Mouse (Mus musculus) layer of hippocampus, adult 2 months (tissue): ENCODE measurements around the gene Dlg2. TPM values are rescaled to one million over a fixed set of nuclear protein-coding genes. Genes with fewer than 3 reads are reported as not detected.
"Not testable (repeated sequence)": the region's sequence is repeated elsewhere in the genome, so short reads cannot be mapped to it uniquely, and the experiment has no call there.

Source experiments
- DNase-seq, 2 experiments: peaks; one replicate each; pipeline ENCODE4 v3.0.0; 2022; ENCODE audit warnings: low spot score in 2 of 2
- H3K27ac ChIP-seq: fragments of 200-600 bp; 2 replicates; pipeline ENCODE4 v1.8.1; 2022
- H3K4me3 ChIP-seq: fragments of 200-600 bp; 2 replicates; pipeline ENCODE4 v1.8.1; 2022; ENCODE audit warnings: mild to moderate bottlenecking
- CTCF ChIP-seq: fragments of 200-600 bp; conservative IDR thresholded peaks from 2 replicates; pipeline ENCODE4 v1.8.1; 2022; ENCODE audit warnings: antibody characterized with exemption, mild to moderate bottlenecking, moderate library complexity
- total RNA-seq, 2 experiments: library from RNA; stranded (reverse); gene quantifications; 2 replicates each; pipeline ENCODE4 v1.2.3; 2021

Gene Dlg2
- total RNA-seq, 2 experiments from 2014 or later, result 248 to 256 TPM

- no peak for DNase-seq
- no peak for TF ChIP-seq CTCF
- Histone ChIP-seq H3K27ac (no peak overlapping the region), H3K4me3 (no peak overlapping the region)
Observed at GRCm38 (mm10) chr7:90787945-90788344, 311.5 kb downstream of the Dlg2 start.

- no peak for TF ChIP-seq CTCF
- Histone ChIP-seq H3K4me3 (no peak overlapping the region), H3K27ac (no peak overlapping the region)
- no peak for DNase-seq
Observed at GRCm38 (mm10) chr7:90791522-90791921, 315.1 kb downstream of the Dlg2 start.

DNA sequence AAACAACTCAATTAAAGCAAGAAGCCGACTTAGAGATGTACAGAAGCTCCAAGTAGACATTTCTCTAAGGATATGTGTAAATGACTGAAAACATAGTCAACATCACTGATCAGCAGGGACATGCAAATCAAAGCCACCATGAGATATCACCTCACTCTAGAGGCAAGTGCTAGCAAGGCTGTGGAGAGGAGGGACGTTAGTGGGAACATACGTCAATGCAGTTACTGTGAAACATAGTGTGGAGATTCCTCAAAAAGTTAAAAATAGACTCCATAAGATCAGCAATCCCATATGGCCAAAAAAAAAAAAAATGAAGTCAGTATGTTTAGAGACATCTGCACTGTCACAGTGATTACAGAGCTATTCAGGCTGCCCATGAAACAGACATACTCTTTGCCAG lies 349.2 kb downstream of the Dlg2 start:
- TF ChIP-seq CTCF, result no peak
- no peak overlapping the region for H3K27ac ChIP-seq
- no peak overlapping the region for H3K4me3 ChIP-seq
- DNase-seq, result no peak

DNA sequence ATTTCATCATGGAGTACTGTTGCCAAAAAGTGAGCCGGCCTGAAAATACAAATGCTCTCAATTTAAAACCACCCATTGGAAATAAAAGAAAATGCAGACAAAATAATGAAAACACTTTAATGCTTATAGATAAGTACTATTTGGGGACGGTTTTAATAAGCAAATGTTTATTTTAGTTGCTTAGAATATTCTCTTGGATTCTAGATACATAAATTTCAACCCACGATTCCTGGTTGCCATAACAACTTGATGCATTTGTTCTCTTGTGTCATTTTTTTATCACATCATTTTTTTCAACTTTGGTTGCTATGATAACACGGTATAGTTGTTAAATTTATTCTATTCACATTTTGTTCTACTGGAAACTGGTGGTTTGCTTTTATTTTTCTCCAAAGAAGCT lies 364.8 kb downstream of the Dlg2 start:
- peak overlapping the region; percentile 87 for H3K27ac ChIP-seq
- DNase-seq, result peak in 1 of 2 experiments; percentile 26
- TF ChIP-seq CTCF, result no peak
- no peak overlapping the region for H3K4me3 ChIP-seq

- peak; percentile 62 for TF ChIP-seq CTCF
- DNase-seq, result no peak
Observed at GRCm38 (mm10) chr7:90843345-90844293, 367.1 kb downstream of the Dlg2 start.

GRCm38 (mm10) chr7:90876796-90877195 lies 400.3 kb downstream of the Dlg2 start:
- DNase-seq, H3K4me3 ChIP-seq, H3K27ac ChIP-seq: not testable (repeated sequence)

More at GRCm38 (mm10) chr7:90843345-90844293, 367.1 kb downstream of the Dlg2 start:
- peak overlapping the region; percentile 87 for H3K27ac ChIP-seq
- H3K4me3 ChIP-seq, result no peak overlapping the region

DNA sequence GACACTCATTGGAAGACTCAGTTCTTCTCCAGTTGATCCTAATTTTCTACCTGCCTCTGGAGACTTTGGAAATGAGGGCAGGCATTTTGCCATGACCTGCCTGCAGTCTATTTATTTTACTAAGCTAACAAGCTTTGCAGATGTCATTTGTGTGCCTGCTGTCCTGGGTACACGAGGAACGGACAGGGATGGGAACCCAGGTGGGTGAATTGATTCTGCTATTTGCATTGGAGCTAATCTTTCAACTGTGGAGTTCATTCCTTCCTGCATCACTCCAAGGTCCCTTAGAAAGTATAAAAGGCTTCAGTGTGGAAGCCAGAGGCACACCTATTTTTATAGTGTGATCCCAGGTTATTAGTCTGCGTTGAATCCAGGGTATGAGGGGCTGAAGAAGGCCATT lies 406.3 kb downstream of the Dlg2 start:
- no peak overlapping the region for H3K27ac ChIP-seq
- TF ChIP-seq CTCF, result no peak
- H3K4me3 ChIP-seq, result no peak overlapping the region
- no peak for DNase-seq

DNA sequence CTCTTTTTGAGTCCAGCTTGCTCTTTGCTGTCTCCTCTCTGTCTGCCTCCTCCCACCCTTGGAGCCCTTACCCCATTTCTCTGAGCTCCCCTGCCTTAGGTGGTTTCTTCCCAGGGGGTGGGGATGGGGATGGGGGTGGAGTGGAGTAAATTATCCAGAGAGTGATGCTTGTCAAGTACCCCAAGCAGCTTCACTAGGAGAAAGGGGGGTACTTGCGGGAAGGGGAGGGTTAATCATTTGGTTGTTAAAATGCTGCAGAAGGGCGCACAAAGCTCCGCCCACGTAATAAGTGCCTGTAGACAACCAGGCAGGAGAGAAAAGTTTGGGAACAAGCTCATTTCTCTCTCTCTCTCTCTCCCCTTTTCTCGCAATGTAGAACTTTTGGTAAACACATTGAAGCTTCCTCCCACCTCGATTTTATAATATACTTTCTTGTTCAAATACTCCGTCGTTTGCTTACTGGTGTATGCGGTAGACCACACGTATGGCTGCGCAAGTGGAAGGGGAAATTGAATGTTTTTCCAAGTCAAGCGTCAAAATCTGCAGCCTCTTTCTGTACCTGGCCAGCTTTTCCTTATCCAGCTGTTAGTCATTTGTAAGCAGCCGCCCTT lies 410.0 kb downstream of the Dlg2 start:
- DNase-seq, result no peak
- Histone ChIP-seq H3K4me3 (peak overlapping the region; percentile 61), H3K27ac (peak overlapping the region; percentile 82)
- no peak for TF ChIP-seq CTCF

GRCm38 (mm10) chr7:90887007-90887720 lies 410.7 kb downstream of the Dlg2 start:
- no peak for TF ChIP-seq CTCF
- DNase-seq, result peak; percentile 23 to 47
- peak overlapping the region; percentile 61 for H3K4me3 ChIP-seq
- peak overlapping the region; percentile 82 for H3K27ac ChIP-seq

DNA sequence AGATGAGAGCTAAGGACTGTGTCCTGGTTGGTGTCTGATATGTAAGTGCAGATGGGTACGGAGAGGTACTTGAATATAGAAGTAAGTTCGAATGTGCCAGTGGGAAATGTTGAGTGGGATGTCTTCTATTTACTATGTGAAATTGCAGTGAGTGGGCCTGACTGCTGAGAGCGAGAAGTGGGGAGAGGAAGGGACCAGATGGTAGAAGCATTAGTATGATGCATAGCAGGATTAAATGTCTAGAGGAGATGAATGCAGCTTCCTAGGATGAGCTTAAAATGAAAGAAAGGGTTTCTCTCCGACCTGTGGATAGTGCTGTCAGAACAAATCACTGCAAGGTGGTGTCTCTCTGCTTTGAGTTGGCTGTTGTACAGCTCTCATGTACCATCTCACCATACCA lies 451.0 kb downstream of the Dlg2 start:
- Histone ChIP-seq H3K27ac (peak overlapping the region; percentile 73), H3K4me3 (no peak overlapping the region)
- DNase-seq, result peak; percentile 14 to 54
- TF ChIP-seq CTCF, result no peak

DNA sequence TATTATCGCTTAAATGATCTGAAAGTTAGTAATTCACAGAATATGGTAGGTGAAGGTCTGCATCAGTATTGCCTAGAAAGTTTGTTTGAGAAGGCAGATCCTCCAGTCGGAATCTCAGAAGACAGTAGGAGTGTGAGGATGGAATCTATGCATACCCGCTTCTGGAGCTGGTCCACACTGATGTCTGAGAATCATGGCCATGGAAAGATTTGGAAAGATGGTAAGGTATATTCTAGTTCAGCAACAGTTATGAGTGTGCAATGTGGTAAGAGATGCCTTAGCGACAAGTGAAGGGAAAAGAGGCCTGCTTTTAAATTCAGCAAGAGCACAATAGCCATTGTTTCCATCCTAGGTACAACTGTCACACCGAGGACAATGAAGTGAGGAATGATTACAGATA lies 464.3 kb downstream of the Dlg2 start:
- Histone ChIP-seq H3K4me3 (no peak overlapping the region), H3K27ac (peak overlapping the region; percentile 16)
- no peak for DNase-seq
- TF ChIP-seq CTCF, result no peak

- Histone ChIP-seq H3K4me3 (no peak overlapping the region), H3K27ac (0 out of 2 replicates have a peak overlapping the region, but pooled peaks have one; percentile 14)
- TF ChIP-seq CTCF, result no peak
- no peak for DNase-seq
Observed at GRCm38 (mm10) chr7:90947073-90947472, 470.6 kb downstream of the Dlg2 start.

- no peak overlapping the region for H3K4me3 ChIP-seq
- no peak overlapping the region for H3K27ac ChIP-seq
- no peak for TF ChIP-seq CTCF
- peak; percentile 32 to 49 for DNase-seq
Observed at GRCm38 (mm10) chr7:90949212-90949611, 472.7 kb downstream of the Dlg2 start.
